Mouse (Mus musculus): ENCODE results near the gene Plek.

Gene Plek

DNA sequence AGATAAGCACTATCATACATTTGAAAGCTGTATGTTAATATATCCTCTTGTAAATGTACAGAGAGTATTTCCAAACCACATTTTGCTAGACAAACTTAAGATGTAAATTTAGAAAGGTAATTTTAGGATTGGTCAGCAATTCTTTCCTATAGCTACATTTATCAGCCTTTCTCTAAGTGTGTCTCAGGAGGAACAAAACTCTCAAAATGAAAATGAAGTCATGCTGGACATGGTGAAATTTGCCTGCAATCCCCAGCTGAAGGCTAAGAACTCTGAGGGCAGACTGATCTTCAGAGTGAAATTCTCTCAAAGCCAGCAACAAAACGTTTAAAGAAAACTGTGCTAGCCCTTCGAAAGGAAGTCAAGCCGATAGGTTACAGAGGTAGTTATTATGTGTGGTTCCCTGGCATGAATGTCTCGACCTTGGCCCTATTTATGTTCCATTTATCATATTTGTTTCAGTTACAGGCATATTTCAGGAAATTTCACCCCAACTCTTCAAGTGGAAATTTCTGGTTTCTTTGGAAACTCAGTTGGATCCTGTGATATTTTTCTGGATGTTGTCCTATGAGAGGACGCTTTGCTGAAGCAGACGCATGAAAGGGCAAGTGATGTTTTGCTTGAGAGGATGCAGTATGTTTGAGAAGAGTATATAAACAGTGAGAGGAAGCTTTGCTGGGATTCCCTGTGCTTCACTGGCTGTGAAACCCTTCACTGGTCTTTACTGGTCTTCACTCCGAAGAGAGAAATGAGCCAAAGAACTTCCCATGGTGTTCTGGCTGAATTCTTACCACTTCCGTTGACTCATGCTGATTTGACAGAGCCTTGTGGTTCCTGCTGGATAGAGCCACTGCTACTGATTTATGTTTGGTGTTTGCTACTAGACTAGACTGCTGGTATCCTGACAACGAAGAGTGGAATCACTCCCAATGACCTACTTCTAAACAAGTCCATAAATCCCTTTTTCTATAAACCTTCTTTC lies 51.5 kb downstream of the Plek start:
- no peak for DNase-seq (ENCODE audit: extremely low spot score, low read depth, low spot score)

DNA sequence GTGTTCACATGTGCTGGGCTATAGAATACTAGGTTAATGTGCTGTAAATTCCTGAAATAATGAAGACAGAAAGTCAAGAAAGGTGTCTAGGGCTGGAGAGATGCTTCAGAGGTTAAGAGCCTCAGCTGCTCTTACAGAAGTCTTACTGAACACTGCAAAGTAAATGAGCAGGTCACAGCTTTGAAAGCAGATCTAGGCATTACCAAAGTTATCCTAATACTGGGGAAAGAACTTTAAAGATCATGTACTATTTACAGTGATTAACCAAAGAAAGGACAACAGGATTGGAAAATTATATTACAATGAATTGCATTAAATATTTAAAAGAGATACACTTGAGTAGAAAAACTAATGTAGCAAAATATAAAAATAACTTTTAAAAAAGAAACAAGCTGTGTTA lies 52.2 kb downstream of the Plek start:
- no peak for DNase-seq (ENCODE audit: extremely low spot score, low read depth, low spot score)

DNA sequence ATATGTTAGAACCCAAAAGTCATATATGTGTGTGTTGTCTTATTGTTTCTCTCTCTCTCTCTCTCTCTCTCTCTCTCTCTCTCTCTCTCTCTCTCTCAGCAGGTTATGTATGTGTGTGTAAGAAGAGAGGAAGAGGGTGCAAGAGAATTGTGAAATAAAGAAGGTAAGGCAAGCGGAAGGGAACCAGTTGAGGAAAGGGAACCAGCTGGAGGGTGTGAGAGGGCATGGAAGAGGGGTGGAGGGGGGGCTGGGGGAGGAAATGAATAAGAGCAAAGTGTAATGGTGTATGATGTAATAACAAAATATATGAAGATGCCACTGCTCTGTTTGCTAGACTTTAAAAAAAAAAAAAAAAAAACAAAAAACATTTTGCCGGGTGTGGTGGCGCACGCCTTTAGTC lies 52.8 kb downstream of the Plek start:
- DNase-seq (ENCODE audit: extremely low spot score, low read depth, low spot score) = no peak

DNA sequence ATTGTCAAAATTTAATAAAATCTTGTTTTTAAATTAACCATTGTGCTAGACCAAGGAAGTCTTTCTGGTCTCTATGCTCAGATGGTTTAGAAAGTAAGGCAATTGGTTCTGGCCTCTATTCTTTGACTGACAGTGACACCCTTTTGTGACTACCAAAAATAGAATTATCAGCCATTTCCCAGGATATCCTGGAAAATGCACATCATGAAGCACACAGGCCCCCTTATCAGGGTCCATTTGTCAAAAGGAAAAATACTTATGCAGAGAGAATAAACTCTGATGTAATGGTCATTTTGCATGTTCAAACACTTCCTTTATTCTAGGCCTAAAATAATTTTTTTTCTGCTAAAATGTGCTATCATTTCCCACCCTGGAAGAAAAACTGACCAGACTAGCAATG lies 54.7 kb downstream of the Plek start:
- no peak for DNase-seq (ENCODE audit: extremely low spot score, low read depth, low spot score)

DNA sequence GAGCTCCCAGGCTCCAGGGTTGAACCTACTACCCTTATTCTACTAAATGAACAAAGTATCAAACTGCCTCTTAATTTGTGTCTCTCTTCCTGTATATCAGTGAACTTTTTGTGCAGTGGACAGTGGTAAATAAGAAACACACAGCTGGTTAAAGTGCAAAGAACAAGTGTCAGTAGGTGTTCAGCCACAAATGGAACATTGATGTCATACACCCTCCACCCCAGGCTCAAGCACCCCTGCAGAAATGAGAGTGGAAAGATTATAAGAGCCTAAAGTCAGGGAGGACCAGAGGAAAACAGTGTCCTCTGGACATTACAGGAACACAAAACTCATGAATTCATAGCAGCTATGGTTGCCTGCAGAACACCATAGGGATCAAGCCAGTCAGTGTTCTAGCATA lies 55.4 kb downstream of the Plek start:
- DNase-seq (ENCODE audit: extremely low spot score, low read depth, low spot score) = no peak

GRCm38 (mm10) chr11:16992880-16993279 lies 59.3 kb downstream of the Plek start:
- DNase-seq (ENCODE audit: extremely low spot score, low read depth, low spot score) = no peak

DNA sequence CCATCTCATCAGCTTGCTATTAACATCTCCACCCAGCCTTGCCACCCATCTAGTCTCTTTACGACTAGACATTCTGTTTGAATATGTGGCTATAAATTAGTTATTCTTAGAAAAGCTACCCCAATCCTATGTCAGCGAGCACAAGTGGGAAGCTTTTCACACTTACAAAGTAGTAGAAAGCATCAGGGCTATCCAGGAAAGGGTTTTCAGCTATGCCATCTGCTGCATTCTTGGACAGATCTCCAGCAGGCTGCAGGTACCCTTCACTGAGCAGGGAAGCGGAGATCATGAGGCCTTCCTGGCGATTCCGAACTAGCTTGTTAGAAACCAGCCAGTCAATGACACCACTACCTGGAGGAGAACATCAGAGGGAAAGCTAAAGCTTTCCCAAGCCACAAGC lies 62.3 kb downstream of the Plek start:
- no peak for DNase-seq (ENCODE audit: extremely low spot score, low read depth, low spot score)

DNA sequence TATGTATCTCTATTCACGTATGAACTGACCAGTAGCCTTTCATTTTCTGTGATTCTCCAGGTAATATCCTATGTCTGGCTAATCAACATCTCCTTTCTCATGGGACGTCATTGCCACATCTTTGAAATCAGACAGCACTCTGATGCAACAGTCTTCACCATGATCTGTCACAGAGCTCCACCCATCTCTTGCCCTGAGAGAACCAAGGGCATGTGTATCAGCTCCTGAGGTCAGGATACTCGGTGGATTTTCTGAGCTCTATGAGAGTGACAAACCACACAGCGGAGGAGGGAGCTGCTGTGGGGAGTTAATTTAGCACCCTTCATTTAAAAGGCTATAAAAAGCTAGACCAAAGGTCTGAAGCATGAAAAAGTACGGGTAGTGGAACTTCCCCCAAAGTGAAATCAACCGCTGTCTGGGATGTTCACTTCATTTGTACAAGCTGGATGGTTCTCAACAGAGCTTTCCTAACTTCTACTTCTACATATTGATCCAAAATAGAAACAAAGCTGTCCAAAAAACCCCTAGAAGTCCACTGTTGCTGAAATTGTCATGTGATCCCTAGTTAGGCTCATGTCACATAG lies 64.3 kb downstream of the Plek start:
- DNase-seq (ENCODE audit: extremely low spot score, low read depth, low spot score) = no peak

DNA sequence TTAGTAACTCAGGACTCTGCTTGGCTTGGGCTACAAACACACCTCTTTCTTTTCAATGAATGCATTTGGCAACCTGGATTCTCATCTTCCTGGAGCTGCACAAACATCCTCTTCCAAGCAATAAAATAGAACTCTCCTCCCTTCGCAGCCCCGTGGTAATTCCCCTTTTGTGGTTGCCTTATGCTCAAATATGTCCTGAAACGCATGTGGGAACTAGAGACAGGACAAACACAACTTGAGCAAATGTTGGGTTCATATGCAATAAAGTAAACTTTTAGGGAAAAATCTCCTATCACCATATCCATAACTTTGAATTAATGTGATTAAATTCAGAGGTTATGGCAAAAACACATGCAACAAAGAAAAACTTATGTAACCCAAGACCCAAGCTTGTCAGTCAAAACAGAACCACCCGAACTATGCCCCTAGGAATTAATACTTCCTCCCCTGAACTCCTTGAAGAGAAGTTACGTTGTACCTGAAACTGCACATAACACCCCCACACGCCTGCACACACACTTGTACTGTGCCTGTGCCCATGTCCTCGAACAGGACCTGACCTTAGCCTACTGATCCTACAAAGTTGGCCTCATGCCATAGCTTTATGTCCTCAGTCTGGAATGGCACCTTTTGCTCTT lies 65.5 kb downstream of the Plek start:
- DNase-seq (ENCODE audit: extremely low spot score, low read depth, low spot score) = no peak

DNA sequence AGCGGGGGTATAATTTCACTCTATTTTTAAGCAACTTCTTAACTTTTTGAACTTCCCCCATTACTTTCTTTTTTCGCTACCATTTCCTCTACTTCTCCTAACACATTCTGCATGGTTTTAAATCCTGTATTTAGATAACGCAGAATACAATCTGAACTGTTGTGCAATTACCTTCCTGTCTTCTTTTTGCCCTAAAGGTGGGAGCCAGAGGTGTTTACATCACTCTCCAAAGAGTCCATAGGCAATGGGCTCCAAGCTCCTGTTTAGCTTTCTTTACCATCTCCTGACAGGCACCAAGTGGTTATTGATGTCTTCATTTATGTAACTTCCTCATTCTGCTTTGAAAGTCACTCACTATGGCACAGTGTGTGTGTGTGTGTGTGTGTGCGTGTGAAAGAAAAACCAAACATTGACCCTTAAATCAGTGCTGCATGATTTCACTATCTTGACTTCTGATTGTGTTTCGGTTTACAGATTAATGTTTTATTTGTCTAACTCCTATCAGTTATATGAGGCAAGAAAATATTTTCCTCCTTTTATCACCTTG lies 73.9 kb downstream of the Plek start:
- DNase-seq (ENCODE audit: extremely low spot score, low read depth, low spot score) = no peak

- no peak for DNase-seq (ENCODE audit: extremely low spot score, low read depth, low spot score)
These were observed 74.6 kb downstream of the Plek start for GRCm38 (mm10) chr11:16977611-16978010.

- no peak for DNase-seq (ENCODE audit: extremely low spot score, low read depth, low spot score)
These were observed 75.2 kb downstream of the Plek start for GRCm38 (mm10) chr11:16976937-16977336.

GRCm38 (mm10) chr11:16973086-16973485 lies 79.1 kb downstream of the Plek start:
- no peak for DNase-seq (ENCODE audit: extremely low spot score, low read depth, low spot score)

GRCm38 (mm10) chr11:16972027-16972426 lies 80.2 kb downstream of the Plek start:
- no peak for DNase-seq (ENCODE audit: extremely low spot score, low read depth, low spot score)

DNA sequence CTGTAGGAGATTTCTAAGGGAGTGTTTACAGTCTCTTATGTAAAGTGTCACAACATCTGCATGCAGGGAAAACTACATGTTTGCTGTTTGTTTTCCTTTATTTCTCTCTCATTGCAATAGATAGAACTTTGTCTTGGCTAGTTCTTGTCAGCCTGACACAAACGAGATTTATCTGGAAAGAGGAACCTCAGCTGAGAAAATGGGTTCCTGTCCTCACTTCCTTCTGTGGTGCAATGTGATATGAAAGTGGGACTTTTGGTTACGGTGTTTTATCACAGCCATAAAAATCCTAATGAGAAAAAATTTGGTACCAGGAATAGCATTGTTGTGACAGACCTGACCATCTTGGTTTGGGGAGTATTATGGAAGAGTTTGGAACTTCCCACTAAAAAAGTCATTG lies 82.5 kb downstream of the Plek start:
- no peak for DNase-seq (ENCODE audit: extremely low spot score, low read depth, low spot score)

GRCm38 (mm10) chr11:16967806-16968205 lies 84.4 kb downstream of the Plek start:
- DNase-seq (ENCODE audit: extremely low spot score, low read depth, low spot score) = no peak

DNA sequence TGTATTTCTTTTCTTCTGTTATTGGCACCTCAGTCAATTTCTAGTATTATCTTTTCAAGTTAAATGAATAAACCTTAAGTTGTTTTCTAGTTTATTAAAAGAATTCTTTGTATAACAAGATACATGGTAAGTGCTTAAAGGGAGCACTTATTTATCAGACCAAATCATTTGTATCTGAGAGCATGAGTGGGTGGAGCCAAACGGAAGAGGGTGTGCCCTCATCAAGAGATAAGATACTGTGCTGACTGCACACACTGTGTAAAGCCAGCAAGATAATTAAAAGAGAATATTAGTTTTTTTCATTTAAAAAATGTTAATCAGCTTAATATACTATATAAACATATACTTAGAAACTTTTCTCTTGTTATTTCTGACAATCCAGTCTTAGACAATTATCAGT lies 93.7 kb downstream of the Plek start:
- DNase-seq (ENCODE audit: extremely low spot score, low read depth, low spot score) = no peak

DNA sequence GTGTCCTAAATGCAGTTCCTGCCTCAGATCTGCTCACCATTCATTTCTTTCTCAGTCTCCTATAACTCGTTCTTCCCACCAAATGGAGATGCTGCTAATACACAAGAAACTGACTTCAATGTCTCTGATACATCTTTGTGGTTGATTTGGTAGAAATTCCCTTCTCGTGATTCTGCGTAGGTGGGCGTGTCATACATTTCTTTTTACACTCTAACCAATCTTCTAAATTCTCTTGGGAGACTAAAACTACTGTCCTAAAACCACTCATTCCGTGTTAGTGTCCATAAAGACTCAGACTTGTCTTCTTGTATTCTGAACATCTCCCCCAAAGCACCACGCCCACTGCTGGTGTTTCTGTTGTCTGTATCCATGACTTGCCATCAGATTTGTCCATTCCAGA lies 95.2 kb downstream of the Plek start:
- no peak for DNase-seq (ENCODE audit: extremely low spot score, low read depth, low spot score)

- no peak for DNase-seq (ENCODE audit: extremely low spot score, low read depth, low spot score)
These were observed 95.9 kb downstream of the Plek start for GRCm38 (mm10) chr11:16956115-16956862.

- DNase-seq (ENCODE audit: extremely low spot score, low read depth, low spot score) = no peak
These were observed 100.5 kb downstream of the Plek start for GRCm38 (mm10) chr11:16951761-16952010.

Data from hindlimb bud, embryonic 11.5 days (tissue).